Comparison of ENCODE assay signal across 7 mouse cellular contexts in the genomic region with DNA sequence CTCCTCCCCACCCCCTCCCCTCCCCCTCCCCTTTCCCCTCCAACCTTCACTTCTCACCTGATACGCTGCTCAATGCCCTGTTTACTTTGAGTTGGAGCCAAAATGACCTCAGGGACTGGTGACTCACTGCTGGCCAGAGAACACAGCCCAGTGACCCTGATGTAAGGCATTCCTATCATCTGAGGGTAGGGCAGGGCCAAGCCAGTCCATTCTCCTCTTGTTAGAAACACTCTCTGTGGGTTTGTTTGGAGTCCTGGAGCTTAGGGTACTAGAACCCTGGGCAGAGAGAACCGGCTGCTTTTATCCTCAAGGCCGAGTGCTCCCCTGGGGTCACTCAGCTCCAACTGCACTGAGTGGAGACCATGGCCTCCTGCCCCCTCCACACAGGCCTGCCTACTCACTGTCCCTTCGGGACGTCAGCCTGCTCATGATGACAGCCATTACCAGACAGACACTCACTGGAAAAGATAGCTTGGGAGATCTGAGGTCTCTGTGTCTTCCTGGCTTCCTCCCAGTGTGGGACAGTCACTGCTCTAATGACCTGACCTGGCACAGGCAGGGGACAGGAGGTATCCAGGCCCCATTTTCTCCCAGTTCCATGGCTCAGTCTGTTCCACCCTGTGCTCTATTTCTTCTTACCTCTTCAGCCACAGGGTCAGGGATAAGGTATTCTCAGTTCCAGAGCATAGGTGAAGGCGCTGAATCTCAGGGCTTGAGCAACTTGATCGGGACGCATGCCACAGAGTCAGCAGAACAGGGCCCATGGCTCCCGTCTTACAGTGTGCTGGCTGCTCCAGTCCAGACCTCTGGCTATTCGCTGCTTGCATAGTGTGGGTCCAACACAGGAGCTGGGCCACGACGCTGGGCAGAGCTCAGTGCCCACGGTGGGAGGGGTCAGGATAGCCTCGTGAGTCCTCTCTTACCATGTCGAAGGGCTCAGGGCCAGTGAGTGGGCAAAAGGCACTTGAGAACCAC.
A peak's percentile ranks its signal among the peaks of the same experiment; 100 is the strongest.
DNase-seq lines count a peak whose midpoint lies in the region; ATAC-seq and TF ChIP-seq lines count a peak whose summit lies in the region.

No protein-coding gene starts in this region.

- no peaks in the 10 kb centered on the region for H3K27me3 ChIP-seq in kidney, postnatal 0 days (ENCODE audit: insufficient read depth, low read length)

- H3K4me3 ChIP-seq in kidney, postnatal 0 days (replicated peaks; ENCODE audit: low read depth, low read length) = no peak overlapping the region

- peak overlapping the region; percentile 62 for H3K27ac ChIP-seq in kidney, postnatal 0 days

- ATAC-seq in kidney, postnatal 0 days (replicated peaks; ENCODE audit: low FRiP score, low read depth) = peak; percentile 86

- no peaks in the 10 kb centered on the region for H3K9me3 ChIP-seq in kidney, postnatal 0 days (replicated peaks; ENCODE audit: low read length)

- DNase-seq in urinary bladder, postnatal 14 days (ENCODE audit: low spot score) = peak; percentile 77
- DNase-seq in urinary bladder, adult 2 months (ENCODE audit: low spot score) = no peak
- peak; percentile 74 for DNase-seq in heart, adult 8-10 months (ENCODE audit: low spot score)
- peak; percentile 79 for DNase-seq in kidney, postnatal 0 days (ENCODE audit: low spot score)
- peak; percentile 89 for DNase-seq in lung, postnatal 25 days (ENCODE audit: low spot score)
- no peak for DNase-seq in cerebellum, adult 18-20 months
- no peak for DNase-seq in layer of hippocampus, postnatal 10 days (ENCODE audit: low spot score in 2 of 2)

- 71% methylated on average over 15 of the region's 15 CpGs for WGBS in kidney, postnatal 0 days

- no peak for TF ChIP-seq CTCF in kidney, postnatal 0 days (IDR thresholded peaks at IDR 0.05; ENCODE audit: low read depth)

- no peak overlapping the region for H3K9ac ChIP-seq in kidney, postnatal 0 days (ENCODE audit: low read depth, low read length)

- no peak overlapping the region for H3K4me2 ChIP-seq in kidney, postnatal 0 days (ENCODE audit: low read length)

- peaks cover 13% of the 10 kb centered on the region; the same call in 1 of the 2 replicates for H3K4me1 ChIP-seq in kidney, postnatal 0 days (replicated peaks; ENCODE audit: insufficient read depth, low read length)

- H3K36me3 ChIP-seq in kidney, postnatal 0 days (ENCODE audit: insufficient read depth, low read length) = no peaks in the 10 kb centered on the region

Comparison
In these comparisons a context has a peak if more than half of its experiments do, and no peak if none do; other contexts are left out.
1. DNase-seq: peak in urinary bladder, postnatal 14 days (single experiment), heart, adult 8-10 months (single experiment), kidney, postnatal 0 days (single experiment) and lung, postnatal 25 days (single experiment); none in urinary bladder, adult 2 months (single experiment), cerebellum, adult 18-20 months (0 of 2) and layer of hippocampus, postnatal 10 days (0 of 2).